18 mouse cellular contexts compared by ENCODE assay signal in genomic region chr12:73609262-73609661, GRCm38 (mm10).
"Had no signal": no experiment of that assay in that cellular context is flagged by ENCODE, and none has a peak within 500 bp of the region (broad histone marks: within the 10 kb centered on the region; RNA-seq: fewer than 3 reads in every experiment).

No protein-coding gene starts in this region.

- H3K9ac ChIP-seq: kidney, embryonic 15.5 days; limb, embryonic 12.5 days; limb, embryonic 15.5 days; liver, embryonic 14.5 days; liver, postnatal 0 days; lung, embryonic 14.5 days; midbrain, embryonic 13.5 days; stomach, embryonic 15.5 days had no signal

- DNase-seq: kidney, adult 8-10 months; kidney, postnatal 10 days; kidney, postnatal 36 days; left cerebral cortex, postnatal 4 days; liver, postnatal 0 days; lung, embryonic 14.5 days had no signal

- H3K27me3 ChIP-seq: kidney, embryonic 15.5 days; limb, embryonic 12.5 days; limb, embryonic 15.5 days; midbrain, embryonic 13.5 days; stomach, embryonic 15.5 days had no signal

- H3K36me3 ChIP-seq: kidney, embryonic 15.5 days; limb, embryonic 12.5 days; limb, embryonic 15.5 days; midbrain, embryonic 10.5 days; midbrain, embryonic 13.5 days; stomach, embryonic 15.5 days had no signal

- H3K9me3 ChIP-seq: kidney, embryonic 15.5 days; limb, embryonic 15.5 days; midbrain, embryonic 10.5 days; midbrain, embryonic 13.5 days; stomach, embryonic 15.5 days had no signal

- H3K27ac ChIP-seq: kidney, embryonic 15.5 days; limb, embryonic 12.5 days; limb, embryonic 15.5 days; liver, embryonic 14.5 days; midbrain, embryonic 10.5 days; midbrain, embryonic 13.5 days; stomach, embryonic 15.5 days had no signal

- H3K4me3 ChIP-seq: kidney, embryonic 15.5 days; limb, embryonic 12.5 days; limb, embryonic 15.5 days; megakaryocyte, embryonic 14.5 days; midbrain, embryonic 10.5 days; midbrain, embryonic 13.5 days; myocyte; stomach, embryonic 15.5 days had no signal

- ATAC-seq: liver, postnatal 0 days; lung, postnatal 0 days; midbrain, embryonic 13.5 days; midbrain, embryonic 16.5 days had no signal

- H3K4me2 ChIP-seq: kidney, embryonic 15.5 days; limb, embryonic 12.5 days; limb, embryonic 15.5 days; liver, embryonic 11.5 days; lung, embryonic 14.5 days; midbrain, embryonic 13.5 days; stomach, embryonic 15.5 days had no signal
